ENCODE assay signal across 8 mouse cellular contexts in genomic region chr10:93081133-93081779, GRCm38 (mm10). TPM values are rescaled to one million over a fixed set of nuclear protein-coding genes. Genes with fewer than 3 reads are reported as not detected.
A peak's percentile ranks its signal among the peaks of the same experiment; 100 is the strongest.
DNase-seq lines count a peak whose midpoint lies in the region; ATAC-seq lines count a peak whose summit lies in the region.

Gene Cfap54, minus strand, starts transcription at chr10:93081618.

- intact Hi-C loops in left cerebral cortex, postnatal 25 days (cut with DNase I), result loop anchor here (2.0 kb wide), 1 partner anchor 80 kb away; the partner anchor contains the start of gene Cdk17

- DNase-seq in adrenal gland, postnatal 10 days, result peak; percentile 93
- DNase-seq in embryo, embryonic 9.5 days (ENCODE audit: extremely low spot score), result peak; percentile 86
- DNase-seq in gastrocnemius, postnatal 4 days (ENCODE audit: low spot score in 2 of 2), result peak; percentile 59 to 83
- peak; percentile 92 to 95 for DNase-seq in left cerebral cortex, postnatal 25 days (ENCODE audit: low spot score in 2 of 2)
- DNase-seq in mesoderm, embryonic 11.5 days (ENCODE audit: low read depth, low spot score), result peak; percentile 95
- DNase-seq in right cerebral cortex, postnatal 36 days (ENCODE audit: low spot score in 2 of 2), result peak; percentile 81 to 89
- DNase-seq in urinary bladder, postnatal 4 days (ENCODE audit: low spot score in 2 of 2), result peak; percentile 74 to 81

- H3K4me1 ChIP-seq in intestine, embryonic 16.5 days (ENCODE audit: control insufficient read depth, insufficient read depth, low read length), result peaks cover 3% of the 10 kb centered on the region; the same call in 1 of the 2 replicates

- H3K4me2 ChIP-seq in intestine, embryonic 16.5 days (ENCODE audit: low read depth, low read length), result peak within 1 kb of the TSS; percentile 52

- H3K27me3 ChIP-seq in intestine, embryonic 16.5 days (replicated peaks; ENCODE audit: control insufficient read depth, insufficient read depth, low read length), result no peaks in the 10 kb centered on the region

- WGBS in intestine, embryonic 16.5 days, result under 1% methylated on average over 34 of the region's 34 CpGs

- H3K9me3 ChIP-seq in intestine, embryonic 16.5 days (ENCODE audit: control insufficient read depth, low read length), result no peaks in the 10 kb centered on the region

- no peaks in the 10 kb centered on the region for H3K36me3 ChIP-seq in intestine, embryonic 16.5 days (ENCODE audit: control insufficient read depth, insufficient read depth, low read length)

- 0 out of 2 replicates have a peak within 1 kb of the TSS, but pooled peaks have one; percentile 10 for H3K9ac ChIP-seq in intestine, embryonic 16.5 days (ENCODE audit: low read depth, low read length)

- peak within 1 kb of the TSS; percentile 50 for H3K4me3 ChIP-seq in intestine, embryonic 16.5 days (ENCODE audit: low read length)

- ATAC-seq in intestine, embryonic 16.5 days, result peak; percentile 96

- H3K27ac ChIP-seq in intestine, embryonic 16.5 days (ENCODE audit: low read length), result no peak within 1 kb of the TSS

RNA-seq across cellular contexts. Expression of gene Cfap54, which starts in this region (rescaled TPM):
- 10 to 100 TPM in 1 of 2 experiments, 1 to 10 TPM in 1; 7.3 to 10.2 TPM for total RNA-seq in adrenal gland, postnatal 10 days (2021)
- total RNA-seq in gastrocnemius, postnatal 4 days (2021), result 1 to 10 TPM in 1 of 2 experiments, under 1 TPM in 1; 0.98 to 1.3 TPM
- 0.05 and 0.09 TPM in 2 replicates for polyA plus RNA-seq in intestine, embryonic 16.5 days (2015; fragmentation: Nextera tagmentation; extraction: Ambion mirVana)
- total RNA-seq in left cerebral cortex, postnatal 25 days (2021), result 10 to 100 TPM; 17.3 to 18.9 TPM

Comparison
In these comparisons a context has a peak if more than half of its experiments do, and no peak if none do; other contexts are left out.
1. Peak in ATAC-seq, H3K4me3 ChIP-seq, H3K9ac ChIP-seq and H3K4me2 ChIP-seq in intestine, embryonic 16.5 days; RNA of the gene not detected or under 1 TPM.